Mouse (Mus musculus) forebrain, embryonic 13.5 days (tissue): Measurements from ENCODE around the gene Naa25. TPM values are rescaled to one million over a fixed set of nuclear protein-coding genes. Genes with fewer than 3 reads are reported as not detected.
"Not testable (repeated sequence)": the region's sequence is repeated elsewhere in the genome, so short reads cannot be mapped to it uniquely, and the experiment has no call there.

Experiments used
- ATAC-seq: fragments of 200-750 bp; cut with Nextera tagmentation; 2 replicates; pipeline ENCODE4 v1.8.0; 2017
- H3K27ac ChIP-seq: fragments of 300-500 bp; sonication (generic); 2 replicates; pipeline ENCODE4 v1.5.1; 2015; ENCODE audit warnings: inconsistent platforms, mild to moderate bottlenecking, moderate library complexity
- H3K27me3 ChIP-seq: fragments of 300-500 bp; sonication (generic); 2 replicates; pipeline ENCODE4 v1.6.1; 2015; ENCODE audit warnings: mild to moderate bottlenecking, inconsistent platforms
- H3K36me3 ChIP-seq: fragments of 300-500 bp; sonication (generic); 2 replicates; pipeline ENCODE4 v1.6.1; 2015; ENCODE audit warnings: mild to moderate bottlenecking, inconsistent platforms; ENCODE audit not compliant: poor library complexity, severe bottlenecking
- H3K4me1 ChIP-seq: fragments of 300-500 bp; sonication (generic); 2 replicates; pipeline ENCODE4 v1.6.1; 2015; ENCODE audit warnings: inconsistent platforms
- H3K4me2 ChIP-seq: fragments of 300-500 bp; sonication (generic); 2 replicates; pipeline ENCODE4 v1.6.1; 2015; ENCODE audit warnings: inconsistent platforms, mild to moderate bottlenecking, moderate library complexity
- H3K4me3 ChIP-seq: fragments of 300-500 bp; sonication (generic); 2 replicates; pipeline ENCODE4 v1.5.1; 2015; ENCODE audit warnings: mild to moderate bottlenecking, inconsistent platforms
- H3K9ac ChIP-seq: fragments of 300-500 bp; sonication (generic); 2 replicates; pipeline ENCODE4 v1.6.1; 2015; ENCODE audit warnings: mild to moderate bottlenecking, inconsistent platforms
- H3K9me3 ChIP-seq: fragments of 300-500 bp; sonication (generic); replicated peaks from 2 replicates; pipeline ENCODE4 v1.6.1; 2016; ENCODE audit warnings: inconsistent platforms
- WGBS: fragments of 180-500 bp; shearing (Covaris S2); methylation state at CpG from one replicate; pipeline ENCODE4 v1.1.7; 2015; 5-methylcytosine and 5-hydroxymethylcytosine counted together
- polyA plus RNA-seq: library from polyadenylated mRNA; unstranded; fragments of >200 nt; fragmentation: Nextera tagmentation; extraction: Ambion mirVana; gene quantifications from 2 replicates; pipeline ENCODE4 v1.2.1, GENCODE M21; 2015

Gene Naa25
- polyA plus RNA-seq, result 46.7 and 52.2 TPM in 2 replicates

GRCm38 (mm10) chr5:121397187-121398145 lies at the start of gene Naa25:
Gene Naa25 (plus strand): TSS chr5:121397936.
- Histone ChIP-seq H3K9me3 (no peaks in the 10 kb centered on the region), H3K4me2 (peak within 1 kb of the TSS; percentile 96), H3K4me1 (peaks cover 20% of the 10 kb centered on the region), H3K27ac (peak within 1 kb of the TSS; percentile 76), H3K4me3 (peak within 1 kb of the TSS; percentile 94), H3K36me3 (peaks cover 12% of the 10 kb centered on the region; the same call in 1 of the 2 replicates), H3K27me3 (no peaks in the 10 kb centered on the region), H3K9ac (peak within 1 kb of the TSS; percentile 86)
- ATAC-seq, result peak; percentile 96
- WGBS, result 9% methylated on average over 53 of the region's 53 CpGs

- Histone ChIP-seq H3K36me3 (peaks cover 100% of the 10 kb centered on the region), H3K4me1 (no peaks in the 10 kb centered on the region), H3K9me3 (no peaks in the 10 kb centered on the region), H3K9ac (no peak overlapping the region), H3K4me3 (no peak overlapping the region), H3K4me2 (no peak overlapping the region), H3K27ac (no peak overlapping the region), H3K27me3 (no peaks in the 10 kb centered on the region)
- 82% methylated on average over 9 of the region's 9 CpGs for WGBS
- no peak for ATAC-seq
These were observed 38.5 kb upstream of the Naa25 start for GRCm38 (mm10) chr5:121359229-121359628.

GRCm38 (mm10) chr5:121361696-121362095 lies 36.0 kb upstream of the Naa25 start:
- no peaks in the 10 kb centered on the region for H3K27me3 ChIP-seq
- H3K4me3 ChIP-seq, result no peak overlapping the region
- no peak overlapping the region for H3K27ac ChIP-seq
- H3K9me3 ChIP-seq, result no peaks in the 10 kb centered on the region
- ATAC-seq, result no peak
- peaks cover 100% of the 10 kb centered on the region for H3K36me3 ChIP-seq
- WGBS, result 89% methylated on average over 5 of the region's 5 CpGs
- no peak overlapping the region for H3K9ac ChIP-seq
- H3K4me1 ChIP-seq, result no peaks in the 10 kb centered on the region
- no peak overlapping the region for H3K4me2 ChIP-seq

- no peak overlapping the region for H3K27ac ChIP-seq
These were observed 34.3 kb upstream of the Naa25 start for GRCm38 (mm10) chr5:121363441-121363840.

GRCm38 (mm10) chr5:121366449-121367225 lies 31.1 kb upstream of the Naa25 start:
- ATAC-seq, result no peak
- Histone ChIP-seq H3K4me2 (no peak overlapping the region), H3K27me3 (no peaks in the 10 kb centered on the region), H3K36me3 (peaks cover 89% of the 10 kb centered on the region), H3K4me3 (no peak overlapping the region), H3K9ac (no peak overlapping the region), H3K9me3 (no peaks in the 10 kb centered on the region), H3K4me1 (no peaks in the 10 kb centered on the region), H3K27ac (no peak overlapping the region)
- 84% methylated on average over 16 of the region's 16 CpGs for WGBS

More at GRCm38 (mm10) chr5:121363441-121363840, 34.3 kb upstream of the Naa25 start:
- no peaks in the 10 kb centered on the region for H3K4me1 ChIP-seq
- H3K4me2 ChIP-seq, result no peak overlapping the region
- H3K36me3 ChIP-seq, result peaks cover 100% of the 10 kb centered on the region
- H3K4me3 ChIP-seq, result no peak overlapping the region
- no peak for ATAC-seq
- no peaks in the 10 kb centered on the region for H3K27me3 ChIP-seq
- H3K9me3 ChIP-seq, result no peaks in the 10 kb centered on the region
- 87% methylated on average over 7 of the region's 7 CpGs for WGBS
- H3K9ac ChIP-seq, result no peak overlapping the region

GRCm38 (mm10) chr5:121367255-121367654 lies 30.5 kb upstream of the Naa25 start:
- H3K4me2 ChIP-seq, result no peak overlapping the region
- H3K27me3 ChIP-seq, result no peaks in the 10 kb centered on the region
- no peaks in the 10 kb centered on the region for H3K4me1 ChIP-seq
- H3K36me3 ChIP-seq, result peaks cover 89% of the 10 kb centered on the region
- H3K9me3 ChIP-seq, result no peaks in the 10 kb centered on the region
- H3K27ac ChIP-seq, result no peak overlapping the region
- no peak overlapping the region for H3K4me3 ChIP-seq
- no peak overlapping the region for H3K9ac ChIP-seq
- ATAC-seq, result no peak
- 94% methylated on average over 4 of the region's 4 CpGs for WGBS

- WGBS, result 86% methylated on average over 6 of the region's 6 CpGs
- ATAC-seq, result no peak
- Histone ChIP-seq H3K9ac (no peak overlapping the region), H3K9me3 (no peaks in the 10 kb centered on the region), H3K27ac (no peak overlapping the region), H3K36me3 (peaks cover 82% of the 10 kb centered on the region), H3K4me1 (no peaks in the 10 kb centered on the region), H3K4me2 (no peak overlapping the region), H3K4me3 (no peak overlapping the region), H3K27me3 (no peaks in the 10 kb centered on the region)
These were observed 26.0 kb upstream of the Naa25 start for GRCm38 (mm10) chr5:121371712-121372111.

GRCm38 (mm10) chr5:121374790-121375189 lies 22.9 kb upstream of the Naa25 start:
- Histone ChIP-seq H3K27me3 (no peaks in the 10 kb centered on the region), H3K9me3 (no peaks in the 10 kb centered on the region), H3K4me3 (no peak overlapping the region), H3K4me2 (no peak overlapping the region), H3K36me3 (peaks cover 83% of the 10 kb centered on the region), H3K9ac (no peak overlapping the region), H3K4me1 (no peaks in the 10 kb centered on the region), H3K27ac (no peak overlapping the region)
- ATAC-seq, result no peak
- 92% methylated on average over 3 of the region's 3 CpGs for WGBS

- 76% methylated on average over 5 of the region's 5 CpGs for WGBS
- not testable (repeated sequence) for H3K4me3 ChIP-seq, H3K4me1 ChIP-seq, H3K9ac ChIP-seq, H3K27me3 ChIP-seq, H3K4me2 ChIP-seq, H3K27ac ChIP-seq, H3K9me3 ChIP-seq, ATAC-seq
- H3K36me3 ChIP-seq, result peaks cover 90% of the 10 kb centered on the region
These were observed 20.8 kb upstream of the Naa25 start for GRCm38 (mm10) chr5:121376972-121377371.

- H3K9me3 ChIP-seq, result 0 out of 2 replicates have a peak, but pooled peaks cover 6% of the 10 kb centered on the region
- no peak overlapping the region for H3K4me3 ChIP-seq
- no peaks in the 10 kb centered on the region for H3K27me3 ChIP-seq
- no peak overlapping the region for H3K9ac ChIP-seq
- H3K4me2 ChIP-seq, result no peak overlapping the region
- ATAC-seq, result no peak
- WGBS, result 92% methylated on average over 13 of the region's 13 CpGs
- peaks cover 10% of the 10 kb centered on the region for H3K4me1 ChIP-seq
- H3K36me3 ChIP-seq, result peaks cover 82% of the 10 kb centered on the region
- H3K27ac ChIP-seq, result no peak overlapping the region
These were observed 19.0 kb upstream of the Naa25 start for GRCm38 (mm10) chr5:121378678-121379256.

- no peak for ATAC-seq
- Histone ChIP-seq H3K4me1 (peaks cover 20% of the 10 kb centered on the region), H3K9ac (no peak overlapping the region), H3K4me3 (no peak overlapping the region), H3K4me2 (no peak overlapping the region), H3K27ac (no peak overlapping the region), H3K36me3 (peaks cover 66% of the 10 kb centered on the region), H3K9me3 (0 out of 2 replicates have a peak, but pooled peaks cover 6% of the 10 kb centered on the region), H3K27me3 (no peaks in the 10 kb centered on the region)
- WGBS, result 95% methylated on average over 2 of the region's 2 CpGs
These were observed 17.0 kb upstream of the Naa25 start for GRCm38 (mm10) chr5:121380692-121381091.
